Mouse (Mus musculus) small intestine, adult 2 months (tissue): ENCODE results near the gene Pde4d.

Experiments
- CTCF ChIP-seq: fragments of 200-500 bp; IDR thresholded peaks from 2 replicates; pipeline ENCODE4 v1.5.1; 2012; ENCODE audit warnings: low read depth, mild to moderate bottlenecking, control low read depth, inconsistent platforms, low read length, moderate library complexity, mixed read lengths; ENCODE audit not compliant: insufficient replicate concordance, insufficient read length; ENCODE audit errors: extremely low read depth
- POLR2A ChIP-seq: fragments of 200-500 bp; IDR thresholded peaks from 2 replicates; pipeline ENCODE4 v1.6.1; 2012; ENCODE audit warnings: low read depth, mild to moderate bottlenecking, control low read depth, inconsistent platforms, low read length, moderate library complexity

- TF ChIP-seq CTCF (no peak), POLR2A (no peak)
These were observed 1198.6 kb downstream of the Pde4d start for GRCm38 (mm10) chr13:109648311-109648710.
